Mouse (Mus musculus): ENCODE measurements at regions not wholly inside any gene's neighbourhood (a gene's known extent, or its start where the extent isn't known, plus 50 kb on each side); places are given as distances from the start of the nearest gene placed in this dataset.

- no peaks in the 10 kb centered on the region for H3K4me1 ChIP-seq (replicated peaks; ENCODE audit: control insufficient read depth, insufficient read depth, low read length)
- no peaks in the 10 kb centered on the region for H3K9me3 ChIP-seq (ENCODE audit: control insufficient read depth, low read length)
- no peak overlapping the region for H3K27ac ChIP-seq (ENCODE audit: low read depth, low read length)
- H3K9ac ChIP-seq (ENCODE audit: low read depth, low read length): no peak overlapping the region
- no peaks in the 10 kb centered on the region for H3K36me3 ChIP-seq (ENCODE audit: control insufficient read depth, insufficient read depth, low read length)
- no peak overlapping the region for H3K4me2 ChIP-seq (replicated peaks; ENCODE audit: low read depth, low read length)
- H3K27me3 ChIP-seq (ENCODE audit: control insufficient read depth, insufficient read depth, low read length): no peaks in the 10 kb centered on the region
- 32% methylated on average over 1 of the region's 1 CpGs for WGBS
- no peak overlapping the region for H3K4me3 ChIP-seq (ENCODE audit: low read depth, low read length)
- peak; percentile 72 for ATAC-seq (ENCODE audit: low FRiP score)
- peak; percentile 3 for DNase-seq (ENCODE audit: low spot score)
Measured at GRCm38 (mm10) chr12:49579451-49580190, 194.6 kb downstream of the Gm43517 start.

GRCm38 (mm10) chr12:49583849-49584248 is 198.9 kb downstream of the Gm43517 start:
- DNase-seq (ENCODE audit: low spot score) (no peak), ATAC-seq (ENCODE audit: low FRiP score) (no peak)
- Histone ChIP-seq H3K9ac (ENCODE audit: low read depth, low read length) (no peak overlapping the region), H3K27me3 (ENCODE audit: control insufficient read depth, insufficient read depth, low read length) (no peaks in the 10 kb centered on the region), H3K9me3 (ENCODE audit: control insufficient read depth, low read length) (no peaks in the 10 kb centered on the region), H3K4me2 (replicated peaks; ENCODE audit: low read depth, low read length) (no peak overlapping the region), H3K4me1 (replicated peaks; ENCODE audit: control insufficient read depth, insufficient read depth, low read length) (no peaks in the 10 kb centered on the region), H3K36me3 (ENCODE audit: control insufficient read depth, insufficient read depth, low read length) (no peaks in the 10 kb centered on the region), H3K4me3 (ENCODE audit: low read depth, low read length) (no peak overlapping the region), H3K27ac (ENCODE audit: low read depth, low read length) (no peak overlapping the region)
- WGBS: 81% methylated on average over 1 of the region's 1 CpGs

- no peaks in the 10 kb centered on the region for H3K27me3 ChIP-seq (ENCODE audit: control insufficient read depth, insufficient read depth, low read length)
- H3K4me2 ChIP-seq (replicated peaks; ENCODE audit: low read depth, low read length): no peak overlapping the region
- no peaks in the 10 kb centered on the region for H3K4me1 ChIP-seq (replicated peaks; ENCODE audit: control insufficient read depth, insufficient read depth, low read length)
- no peak overlapping the region for H3K27ac ChIP-seq (ENCODE audit: low read depth, low read length)
- no peak overlapping the region for H3K4me3 ChIP-seq (ENCODE audit: low read depth, low read length)
- H3K9me3 ChIP-seq (ENCODE audit: control insufficient read depth, low read length): no peaks in the 10 kb centered on the region
- WGBS: 86% methylated on average over 3 of the region's 3 CpGs
- DNase-seq (ENCODE audit: low spot score) (no peak), ATAC-seq (ENCODE audit: low FRiP score) (no peak)
- H3K36me3 ChIP-seq (ENCODE audit: control insufficient read depth, insufficient read depth, low read length): no peaks in the 10 kb centered on the region
- no peak overlapping the region for H3K9ac ChIP-seq (ENCODE audit: low read depth, low read length)
Measured at GRCm38 (mm10) chr12:49622264-49622663, 237.3 kb downstream of the Gm43517 start.

- Histone ChIP-seq H3K4me2 (replicated peaks; ENCODE audit: low read depth, low read length) (no peak overlapping the region), H3K36me3 (ENCODE audit: control insufficient read depth, insufficient read depth, low read length) (no peaks in the 10 kb centered on the region), H3K4me3 (ENCODE audit: low read depth, low read length) (no peak overlapping the region), H3K9me3 (ENCODE audit: control insufficient read depth, low read length) (no peaks in the 10 kb centered on the region), H3K27me3 (ENCODE audit: control insufficient read depth, insufficient read depth, low read length) (no peaks in the 10 kb centered on the region), H3K9ac (ENCODE audit: low read depth, low read length) (no peak overlapping the region), H3K4me1 (replicated peaks; ENCODE audit: control insufficient read depth, insufficient read depth, low read length) (no peaks in the 10 kb centered on the region), H3K27ac (ENCODE audit: low read depth, low read length) (no peak overlapping the region)
- 82% methylated on average over 5 of the region's 5 CpGs for WGBS
- ATAC-seq (ENCODE audit: low FRiP score) (no peak), DNase-seq (ENCODE audit: low spot score) (no peak)
Measured at GRCm38 (mm10) chr12:49627222-49627621, 242.2 kb downstream of the Gm43517 start.

GRCm38 (mm10) chr12:49628014-49628413 is 243.0 kb downstream of the Gm43517 start:
- H3K4me3 ChIP-seq (ENCODE audit: low read depth, low read length): no peak overlapping the region
- 83% methylated on average over 4 of the region's 4 CpGs for WGBS
- ATAC-seq (ENCODE audit: low FRiP score): no peak

GRCm38 (mm10) chr12:49649104-49650063 is 264.4 kb downstream of the Gm43517 start:
- Histone ChIP-seq H3K4me2 (replicated peaks; ENCODE audit: low read depth, low read length) (no peak overlapping the region), H3K36me3 (ENCODE audit: control insufficient read depth, insufficient read depth, low read length) (no peaks in the 10 kb centered on the region), H3K27ac (ENCODE audit: low read depth, low read length) (no peak overlapping the region), H3K4me1 (replicated peaks; ENCODE audit: control insufficient read depth, insufficient read depth, low read length) (no peaks in the 10 kb centered on the region), H3K9ac (ENCODE audit: low read depth, low read length) (no peak overlapping the region), H3K4me3 (ENCODE audit: low read depth, low read length) (no peak overlapping the region), H3K27me3 (ENCODE audit: control insufficient read depth, insufficient read depth, low read length) (no peaks in the 10 kb centered on the region), H3K9me3 (ENCODE audit: control insufficient read depth, low read length) (no peaks in the 10 kb centered on the region)
- no peak for DNase-seq (ENCODE audit: low spot score)
- peak; percentile 51; the same call in 1 of the 2 replicates for ATAC-seq (ENCODE audit: low FRiP score)
- WGBS: 33% methylated on average over 3 of the region's 3 CpGs

More at GRCm38 (mm10) chr12:49628014-49628413, 243.0 kb downstream of the Gm43517 start:
- no peaks in the 10 kb centered on the region for H3K36me3 ChIP-seq (ENCODE audit: control insufficient read depth, insufficient read depth, low read length)
- no peaks in the 10 kb centered on the region for H3K27me3 ChIP-seq (ENCODE audit: control insufficient read depth, insufficient read depth, low read length)
- no peaks in the 10 kb centered on the region for H3K9me3 ChIP-seq (ENCODE audit: control insufficient read depth, low read length)
- no peaks in the 10 kb centered on the region for H3K4me1 ChIP-seq (replicated peaks; ENCODE audit: control insufficient read depth, insufficient read depth, low read length)
- DNase-seq (ENCODE audit: low spot score): no peak
- H3K4me2 ChIP-seq (replicated peaks; ENCODE audit: low read depth, low read length): no peak overlapping the region
- no peak overlapping the region for H3K9ac ChIP-seq (ENCODE audit: low read depth, low read length)
- no peak overlapping the region for H3K27ac ChIP-seq (ENCODE audit: low read depth, low read length)
